Mouse (Mus musculus) frontal cortex, adult (tissue): ENCODE measurements around the gene Gm3286.
"Not testable (repeated sequence)": the region's sequence is repeated elsewhere in the genome, so short reads cannot be mapped to it uniquely, and the experiment has no call there.

ENCODE experiments used
- ATAC-seq: cut with Nextera tagmentation; 2 replicates; pipeline ENCODE4 v1.9.2; 2017; ENCODE audit warnings: mild to moderate bottlenecking, moderate library complexity, mixed read lengths; ENCODE audit not compliant: low TSS enrichment

Gene Gm3286

GRCm38 (mm10) chr5:95510458-95510857 lies at the start of gene Gm3286:
Gm3286 (plus strand) TSS chr5:95510758.
- ATAC-seq, result not testable (repeated sequence)
